Mouse (Mus musculus) induced T-regulatory cell, adult 2 months (primary cell): ENCODE results near the gene Pml.

Experiments used
- DNase-seq: peaks from one replicate; pipeline ENCODE4 v3.0.0-alpha.2; 2012; ENCODE audit warnings: low read depth

Pml gene

GRCm38 (mm10) chr9:58234502-58235015 is 15.0 kb downstream of the Pml start:
- no peak for DNase-seq

- no peak for DNase-seq
Observed at GRCm38 (mm10) chr9:58232374-58232773, 17.2 kb downstream of the Pml start.

GRCm38 (mm10) chr9:58231746-58232145 is 17.8 kb downstream of the Pml start:
- no peak for DNase-seq

DNA sequence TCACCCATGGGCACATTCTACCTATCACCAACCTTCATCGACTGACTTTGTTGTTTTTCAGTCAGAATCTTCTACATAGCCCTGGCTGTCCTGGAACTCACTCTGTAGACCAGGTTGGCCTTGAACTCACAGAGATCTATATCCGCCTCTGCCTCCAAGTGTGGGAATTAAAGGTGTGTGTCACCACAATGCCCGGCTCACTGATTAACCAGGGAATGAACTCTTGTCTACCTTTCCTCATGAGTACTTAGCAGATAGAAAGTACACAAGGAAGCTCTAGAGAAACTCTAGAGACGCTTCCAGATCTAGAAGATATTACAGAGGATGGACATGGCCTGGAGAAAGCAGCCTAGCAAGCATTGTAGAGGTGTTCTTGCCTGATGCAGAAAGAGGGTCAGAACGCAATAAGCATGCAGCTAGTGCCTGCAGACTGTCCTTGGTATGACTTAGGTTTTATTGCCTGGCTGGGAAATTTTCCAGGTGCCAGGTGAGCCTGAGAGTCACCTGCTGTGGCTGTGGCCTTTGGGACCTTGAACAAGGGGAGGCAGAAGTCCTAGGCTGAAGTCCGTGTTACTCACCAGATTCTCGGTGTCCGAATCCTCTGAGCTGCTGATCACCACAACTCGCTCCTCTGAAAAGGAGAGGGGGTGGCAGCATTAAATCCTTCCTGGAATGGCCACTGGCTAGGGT is 20.7 kb downstream of the Pml start:
- no peak for DNase-seq

DNA sequence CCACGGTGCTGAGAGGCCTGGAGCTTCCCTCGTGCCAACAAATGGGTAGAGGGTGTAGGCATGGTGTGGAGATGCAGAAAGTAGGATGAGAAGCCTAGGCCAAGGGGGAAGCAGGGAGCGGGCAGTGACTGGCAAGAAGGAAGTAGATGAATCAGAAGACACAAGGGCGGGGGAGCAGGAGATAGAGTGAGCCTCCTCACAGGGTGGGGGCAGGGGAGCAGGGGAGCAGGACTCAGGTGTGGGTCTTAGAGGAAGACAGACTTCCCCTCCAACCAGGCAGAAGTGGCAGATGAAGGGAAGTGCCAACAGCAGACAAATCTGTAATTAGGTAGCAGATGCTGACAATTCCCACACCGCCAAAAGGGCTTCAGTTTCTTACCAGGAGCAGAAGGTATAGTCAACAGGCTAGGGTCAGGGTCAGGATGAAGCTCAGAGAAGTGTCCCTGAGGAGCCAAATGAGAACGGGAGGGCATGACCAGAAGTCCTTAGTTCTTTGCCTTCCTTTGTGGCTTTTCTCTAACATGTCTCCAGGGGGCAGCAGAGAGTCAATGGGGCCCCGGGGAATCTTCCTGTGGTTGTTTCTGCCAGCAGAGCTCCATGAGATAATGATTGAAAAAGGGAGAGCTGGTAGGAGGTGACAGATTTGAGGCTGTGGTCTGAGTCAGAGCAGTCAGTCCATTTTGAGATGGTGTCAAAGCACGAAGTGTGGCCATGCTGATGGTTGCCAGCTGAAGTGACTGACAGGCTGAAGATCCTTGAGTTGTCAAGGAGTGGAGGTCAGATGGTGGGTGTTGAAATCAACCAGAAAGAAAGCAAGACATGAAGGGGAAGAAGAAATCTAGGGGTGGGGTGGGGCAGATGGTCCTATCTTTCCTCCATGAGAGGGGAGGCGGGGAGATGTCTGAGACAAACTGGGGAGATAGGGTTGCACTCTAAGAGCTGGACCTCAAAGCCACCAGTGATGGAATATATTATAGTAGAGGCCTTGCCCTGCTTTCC is 23.4 kb downstream of the Pml start:
- DNase-seq, result peak; percentile 85

- DNase-seq, result no peak
Observed at GRCm38 (mm10) chr9:58224356-58224755, 25.2 kb downstream of the Pml start.

DNA sequence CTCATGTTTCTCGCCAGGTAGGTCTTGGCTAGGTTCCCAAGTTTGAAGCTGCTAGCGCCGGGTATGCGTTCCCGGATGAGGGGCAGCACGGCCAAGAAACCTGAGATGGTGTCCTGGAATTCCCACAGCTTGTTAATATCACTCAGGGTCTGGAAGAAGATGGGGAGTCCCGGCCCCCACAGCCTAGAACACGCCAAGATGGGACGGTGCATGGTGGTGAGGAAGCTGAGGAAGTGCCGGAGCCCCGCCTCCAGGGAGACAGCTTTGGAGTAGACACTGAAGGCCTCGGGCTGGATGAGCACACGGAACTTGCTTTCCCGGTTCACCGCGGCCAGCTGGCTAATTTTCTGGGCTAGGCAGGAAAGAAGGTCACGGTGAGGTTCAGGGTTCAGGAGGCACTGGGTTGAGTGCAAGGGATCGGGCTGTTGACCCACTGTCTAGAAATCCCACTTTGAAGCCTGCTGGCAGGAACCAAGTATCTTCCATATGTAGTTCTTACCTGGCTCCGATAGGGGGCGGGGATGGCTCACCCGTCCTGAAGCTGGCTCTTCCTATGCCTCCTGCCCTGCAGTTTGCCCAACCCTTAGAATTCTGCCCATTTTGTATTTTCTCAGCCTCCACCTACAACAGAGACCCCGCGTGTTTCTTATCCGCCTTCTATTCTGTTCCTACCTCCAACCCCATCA is 29.2 kb downstream of the Pml start:
- peak; percentile 62 for DNase-seq

- DNase-seq, result no peak
Observed at GRCm38 (mm10) chr9:58218539-58218938, 31.0 kb downstream of the Pml start.

GRCm38 (mm10) chr9:58216402-58216801 is 33.2 kb downstream of the Pml start:
- DNase-seq, result no peak

DNA sequence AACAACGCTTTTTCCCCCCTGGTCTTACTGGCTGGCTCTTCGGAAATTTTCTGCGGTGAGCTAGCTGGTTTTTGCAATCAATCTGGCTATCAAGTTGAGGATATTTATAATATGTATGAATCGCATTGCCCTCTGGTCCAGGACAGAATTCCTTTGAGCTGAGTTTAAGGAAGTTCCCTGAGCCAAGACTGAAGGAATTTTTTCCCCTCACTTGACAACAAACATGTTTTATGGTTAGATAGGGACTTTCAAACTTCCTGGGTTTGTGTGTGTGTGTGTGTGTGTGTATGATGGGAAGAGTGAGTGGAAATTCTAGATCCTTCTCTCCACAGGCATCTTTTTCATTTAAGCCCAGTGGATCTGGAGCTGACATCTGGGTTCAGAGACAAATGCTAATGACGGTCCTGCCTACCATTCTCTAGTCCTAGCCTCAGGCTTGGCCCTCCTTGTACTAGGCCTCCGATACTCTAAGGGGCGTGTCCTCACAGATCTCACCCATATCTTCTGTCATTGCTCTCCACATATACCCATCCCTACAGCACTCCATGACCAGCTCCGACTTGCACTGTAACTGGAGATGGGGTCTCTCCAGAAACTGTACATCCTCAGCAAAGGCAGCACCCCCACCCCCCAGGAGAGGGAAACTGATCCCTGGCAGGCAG is 34.9 kb downstream of the Pml start:
- no peak for DNase-seq

DNA sequence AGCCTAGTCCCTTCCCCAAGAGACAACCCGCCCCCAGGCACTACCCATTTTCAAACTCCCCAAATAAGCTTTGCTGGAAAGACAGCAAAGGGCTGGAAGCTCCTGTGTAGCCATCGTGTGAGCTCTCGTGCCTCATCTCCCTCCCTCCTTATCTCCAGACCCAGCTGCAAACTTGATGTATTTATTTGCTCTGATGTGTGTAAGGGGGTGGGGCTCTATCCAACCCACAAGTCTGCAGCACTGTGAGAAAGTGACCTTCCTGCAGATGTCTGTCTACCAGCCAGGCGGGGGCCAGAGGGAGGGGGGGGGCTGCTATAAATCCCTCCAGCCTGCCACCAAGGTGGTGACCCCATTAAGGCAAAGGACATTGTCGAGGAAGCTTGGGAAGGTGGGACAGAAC is 35.7 kb downstream of the Pml start:
- DNase-seq, result no peak

DNA sequence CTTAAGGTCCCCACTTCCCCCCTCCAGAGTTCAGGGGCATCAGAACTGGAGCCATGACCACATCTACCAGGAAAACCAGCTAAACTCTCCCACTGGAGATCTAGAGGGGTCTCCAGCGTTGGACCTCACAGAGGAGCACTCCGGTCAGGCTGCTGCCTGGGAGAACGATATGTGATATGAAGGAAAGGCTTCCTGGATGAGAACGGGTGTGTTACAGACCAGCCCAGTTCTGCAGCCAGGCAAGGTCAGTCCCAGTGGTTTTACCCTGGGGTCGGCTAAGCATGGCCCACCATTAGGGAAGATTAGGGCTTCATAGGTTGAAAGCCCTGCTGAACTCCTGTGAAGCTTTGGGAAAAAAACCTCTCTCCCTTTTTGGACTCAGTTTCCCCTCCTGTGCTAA is 36.2 kb downstream of the Pml start:
- DNase-seq, result no peak

GRCm38 (mm10) chr9:58210304-58210627 is 39.3 kb downstream of the Pml start:
- DNase-seq, result no peak

DNA sequence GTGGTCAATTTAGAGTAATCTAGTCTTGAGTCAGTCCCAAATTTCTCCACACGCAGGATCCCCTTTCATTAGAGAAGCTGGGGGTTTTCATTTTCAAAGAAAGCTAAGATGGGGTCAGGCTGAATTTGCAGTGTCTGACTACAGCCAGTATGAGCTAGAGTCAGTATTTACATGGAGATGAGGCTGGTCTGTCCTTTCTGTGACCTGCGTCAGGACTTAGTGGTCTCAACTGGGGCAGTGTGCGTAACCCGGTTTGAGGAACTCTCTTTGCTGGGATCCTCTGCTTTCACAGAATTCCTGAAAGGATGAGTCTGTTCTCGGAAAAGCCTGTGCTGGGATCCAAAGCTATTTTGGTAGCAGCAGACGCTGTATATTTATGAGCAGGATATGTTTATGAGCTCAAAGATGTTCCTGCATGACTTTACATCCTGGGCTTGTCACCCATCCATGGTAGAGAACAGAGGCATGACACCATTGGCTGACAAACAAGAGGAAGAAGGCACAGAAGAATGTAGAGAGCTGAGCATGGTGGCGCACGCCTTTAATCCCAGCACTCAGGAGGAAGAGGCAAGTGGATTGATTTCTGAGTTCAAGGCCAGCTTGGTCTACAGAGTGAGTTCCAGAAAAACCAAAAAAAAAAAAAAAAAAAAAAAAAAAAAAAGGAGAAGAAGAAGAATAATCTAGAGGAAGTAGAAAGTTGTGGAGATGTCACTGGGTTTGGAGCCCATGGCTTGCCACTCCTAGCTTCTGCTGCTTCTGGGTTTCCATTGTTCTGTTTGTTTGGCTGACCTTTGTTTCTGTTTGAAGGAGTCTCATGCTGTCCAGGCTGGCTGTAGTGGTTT is 39.9 kb downstream of the Pml start:
- DNase-seq, result no peak

- no peak for DNase-seq
Observed at GRCm38 (mm10) chr9:58206013-58206412, 43.6 kb downstream of the Pml start.

GRCm38 (mm10) chr9:58204448-58205000 is 45.1 kb downstream of the Pml start:
- peak; percentile 92 for DNase-seq

DNA sequence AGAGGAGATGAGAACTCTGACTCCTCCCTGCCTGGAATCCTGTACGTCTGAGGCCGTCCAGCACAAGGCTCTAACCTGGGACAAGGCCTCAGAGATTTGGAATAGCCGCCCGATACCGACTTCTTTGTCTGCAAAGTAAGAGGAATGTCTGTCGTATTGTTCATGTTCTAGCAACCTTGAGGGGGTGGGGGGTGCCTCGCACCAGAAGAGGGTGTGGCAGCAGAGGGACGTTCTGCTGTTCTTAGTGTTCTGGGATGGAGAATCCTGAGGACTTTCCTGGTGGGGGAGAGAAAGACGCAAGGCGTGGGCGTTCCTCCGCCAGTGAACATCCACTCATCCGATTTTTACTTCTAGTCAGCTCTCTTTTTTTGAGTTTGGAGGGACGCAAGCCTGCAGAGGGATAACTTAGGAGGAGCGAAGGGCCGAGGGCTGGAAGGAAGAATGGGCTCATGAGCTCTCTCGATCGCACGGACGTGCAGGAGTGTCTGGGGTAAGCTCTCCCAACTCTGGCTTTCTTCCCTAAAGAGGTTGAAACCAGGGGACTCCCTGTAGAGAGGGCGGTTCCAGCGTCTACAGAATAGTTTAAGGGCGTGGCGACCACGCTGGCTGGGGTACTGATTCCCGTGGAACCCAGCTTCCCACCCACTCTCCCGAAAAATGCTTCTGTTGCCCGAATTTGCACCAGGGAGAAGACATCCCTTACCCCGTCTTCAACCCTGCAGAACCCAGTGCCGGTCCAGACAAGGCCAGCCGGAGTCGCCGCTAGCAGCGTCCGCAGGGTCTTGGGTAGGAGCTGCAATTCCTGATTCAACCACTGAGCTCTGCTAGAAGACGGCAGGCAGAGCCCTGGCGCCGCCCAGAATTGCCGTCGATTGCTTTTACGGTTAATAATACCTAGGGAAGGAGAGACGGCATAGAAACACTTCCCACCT is 45.8 kb downstream of the Pml start, which contains the start of the genes Islr and Islr2:
Islr (minus strand) TSS at position 791 of the 932 bp plus-strand sequence.
Islr2 (minus strand) TSS at position 804 of the 932 bp plus-strand sequence.
- peak; percentile 83 for DNase-seq

DNA sequence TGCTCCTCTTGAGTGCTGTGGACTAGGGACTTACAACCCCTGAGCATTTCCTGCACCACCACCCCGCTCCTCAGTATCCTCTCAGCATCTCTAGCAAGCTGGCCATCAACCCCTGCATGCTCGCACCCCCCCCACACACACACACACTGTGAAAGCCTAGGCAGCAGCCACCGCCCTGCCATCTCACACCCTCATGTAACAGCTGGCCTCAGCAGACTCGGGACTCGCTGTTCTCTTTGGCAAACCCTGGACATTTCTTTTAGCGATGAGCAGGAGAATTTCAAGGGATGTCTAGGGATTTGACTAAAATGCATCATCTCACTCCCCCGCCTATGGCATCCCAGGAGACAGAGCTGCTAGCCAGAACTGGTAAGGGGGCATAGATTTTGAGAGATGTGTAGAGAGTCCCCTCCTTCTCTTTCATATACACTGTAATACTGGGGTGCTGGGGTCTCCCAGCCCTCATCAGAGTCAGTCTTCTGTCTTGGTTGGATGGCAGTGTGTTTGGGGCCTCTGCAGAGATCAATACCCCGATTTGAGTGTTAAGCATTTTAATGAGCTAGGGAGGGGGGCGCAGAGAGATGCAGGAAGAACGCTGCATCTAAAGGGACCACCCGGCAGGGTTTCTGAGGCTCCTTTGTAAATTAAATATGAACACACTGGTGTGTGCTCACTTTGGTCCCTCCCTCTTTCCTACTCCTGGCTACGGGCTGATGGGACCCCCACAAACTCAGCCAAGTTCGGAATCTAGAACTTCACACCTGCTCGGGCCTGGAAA is 46.7 kb downstream of the Pml start:
- no peak for DNase-seq
